Mouse (Mus musculus): Measurements from ENCODE around the gene Alox5ap. TPM values are rescaled to one million over a fixed set of nuclear protein-coding genes. Genes with fewer than 3 reads are reported as not detected.

Alox5ap gene
- total RNA-seq, 2 experiments from 2014 or later: 22.0 to 26.3 TPM

GRCm38 (mm10) chr5:149257518-149258281 lies 6.9 kb upstream of the Alox5ap start:
- DNase-seq (ENCODE audit: low spot score in 2 of 2): no peak

DNA sequence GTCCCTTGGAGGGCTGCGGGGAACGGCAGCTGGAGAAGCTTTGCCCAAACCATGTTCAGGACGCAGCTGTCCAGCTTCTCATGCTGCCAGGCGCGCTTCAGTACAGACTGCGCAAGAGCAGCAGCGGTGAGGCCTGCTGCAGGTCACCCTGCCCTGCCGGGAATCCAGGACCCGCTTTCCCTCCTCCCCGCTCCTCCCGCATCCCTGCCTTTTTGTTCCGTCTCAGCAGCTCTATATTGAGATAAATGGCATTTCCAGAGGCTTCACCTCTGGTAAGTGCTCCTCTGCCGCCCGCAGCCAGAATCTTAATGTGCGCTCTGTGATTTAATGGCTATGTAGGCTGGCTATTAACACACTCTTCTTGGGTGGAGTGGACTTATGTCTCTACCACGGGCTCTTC lies 5.5 kb upstream of the Alox5ap start:
- DNase-seq (ENCODE audit: low spot score in 2 of 2): no peak

DNA sequence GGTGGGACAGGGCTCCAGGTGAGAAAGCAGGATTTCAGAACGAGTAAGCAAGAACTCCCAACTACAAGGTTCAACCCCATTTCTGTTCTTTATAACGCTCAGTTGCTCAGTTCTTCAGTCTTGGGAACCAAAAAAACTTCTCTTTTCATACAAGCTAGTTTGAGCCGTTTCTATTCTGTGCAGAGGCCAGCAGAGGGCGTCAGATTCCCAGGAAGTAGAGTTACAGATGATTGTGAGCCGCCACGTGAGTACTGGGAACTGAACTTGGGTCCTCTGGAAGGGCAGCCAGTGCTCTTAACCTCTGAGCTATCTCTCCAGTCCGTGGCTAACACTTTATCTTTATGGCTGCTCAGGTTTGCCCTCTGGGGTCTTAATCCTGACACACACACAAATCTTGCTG lies 3.1 kb upstream of the Alox5ap start:
- DNase-seq (ENCODE audit: low spot score in 2 of 2): no peak

DNA sequence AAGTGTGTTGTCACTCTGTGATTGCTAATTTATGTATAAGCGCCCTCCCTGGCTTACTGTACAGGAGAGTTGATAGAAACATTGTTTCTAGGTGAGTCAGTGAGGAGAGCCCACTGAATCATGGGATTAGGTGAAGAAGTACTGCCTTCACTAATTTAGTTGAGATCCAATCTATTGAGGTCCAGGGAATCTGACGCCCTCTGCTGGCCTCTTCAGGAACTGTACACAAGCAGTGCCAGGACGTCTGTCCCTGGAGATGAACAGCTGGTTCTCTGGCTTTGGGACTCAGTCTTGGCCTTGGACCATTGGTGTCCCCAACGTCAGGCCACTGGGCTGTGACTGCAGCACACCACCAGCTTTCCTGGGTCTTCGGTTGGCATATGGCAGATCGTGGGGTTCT lies 2.7 kb upstream of the Alox5ap start:
- DNase-seq (ENCODE audit: low spot score in 2 of 2): peak; percentile 34 to 56

DNA sequence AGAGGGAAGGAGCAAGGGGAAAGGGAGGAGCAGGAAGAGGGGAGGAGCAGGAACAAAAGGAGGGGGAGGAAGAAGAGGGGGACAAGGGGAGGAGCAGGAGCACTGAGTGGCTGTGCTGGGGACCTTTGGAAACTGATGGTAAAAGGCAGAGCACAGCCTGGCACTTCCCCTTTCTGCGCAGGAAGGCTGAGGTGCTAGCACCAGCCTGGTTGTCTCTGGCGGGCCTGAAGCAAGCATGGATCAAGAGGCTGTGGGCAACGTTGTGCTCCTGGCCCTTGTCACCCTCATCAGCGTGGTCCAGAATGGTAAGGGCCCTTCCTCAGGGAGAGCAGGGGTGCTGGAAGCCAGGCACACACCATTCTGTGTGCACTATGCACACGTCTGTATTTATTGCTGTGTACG lies 312 bp downstream of the Alox5ap start:
- no peak for DNase-seq (ENCODE audit: low spot score in 2 of 2)

DNA sequence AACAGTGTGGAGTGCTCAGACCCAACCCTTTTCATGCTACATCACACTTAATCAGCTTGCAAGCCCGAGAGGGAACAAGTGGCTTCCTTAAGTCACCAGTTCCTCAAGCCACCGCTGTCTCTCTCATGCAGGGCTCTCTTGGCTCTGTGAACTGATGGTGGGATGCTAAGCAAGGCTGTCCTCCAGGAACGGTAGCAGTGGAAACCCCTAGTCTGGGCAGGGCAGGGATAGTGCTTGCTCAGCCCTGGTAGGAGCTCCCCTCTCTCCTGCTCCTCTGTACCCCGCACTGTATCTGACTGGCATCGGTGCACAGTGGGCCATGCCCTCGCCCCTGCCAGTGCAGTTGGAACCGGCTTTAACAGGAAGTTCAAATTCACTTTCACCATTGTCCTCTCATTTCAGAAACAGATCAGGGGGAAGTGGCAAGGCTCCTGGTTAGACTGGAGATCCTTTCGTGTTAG lies 2.2 kb downstream of the Alox5ap start:
- DNase-seq (ENCODE audit: low spot score in 2 of 2): no peak

GRCm38 (mm10) chr5:149267493-149267892 lies 2.9 kb downstream of the Alox5ap start:
- DNase-seq (ENCODE audit: low spot score in 2 of 2): no peak

DNA sequence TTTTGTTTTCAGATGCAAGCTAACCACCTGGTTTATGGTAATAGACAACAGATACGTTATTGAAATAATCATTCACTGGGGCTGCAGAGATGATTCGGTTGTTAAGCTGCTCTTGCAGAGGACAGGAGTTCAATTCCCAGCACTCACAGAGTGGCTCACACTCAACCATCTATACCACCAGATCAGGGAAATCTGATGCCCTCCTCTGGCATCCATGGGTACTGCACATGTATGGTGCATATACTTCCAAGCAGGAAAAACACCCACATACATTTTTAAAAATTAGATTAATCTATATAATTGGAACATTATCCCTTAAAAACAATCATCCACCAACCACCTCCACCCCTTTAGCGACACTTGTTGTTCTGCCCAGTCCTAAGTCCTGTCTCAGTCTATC lies 6.7 kb downstream of the Alox5ap start:
- no peak for DNase-seq (ENCODE audit: low spot score in 2 of 2)

- no peak for DNase-seq (ENCODE audit: low spot score in 2 of 2)
Observed at GRCm38 (mm10) chr5:149272535-149272934, 8.0 kb downstream of the Alox5ap start.

- no peak for DNase-seq (ENCODE audit: low spot score in 2 of 2)
Observed at GRCm38 (mm10) chr5:149274390-149275104, 10.0 kb downstream of the Alox5ap start.

DNA sequence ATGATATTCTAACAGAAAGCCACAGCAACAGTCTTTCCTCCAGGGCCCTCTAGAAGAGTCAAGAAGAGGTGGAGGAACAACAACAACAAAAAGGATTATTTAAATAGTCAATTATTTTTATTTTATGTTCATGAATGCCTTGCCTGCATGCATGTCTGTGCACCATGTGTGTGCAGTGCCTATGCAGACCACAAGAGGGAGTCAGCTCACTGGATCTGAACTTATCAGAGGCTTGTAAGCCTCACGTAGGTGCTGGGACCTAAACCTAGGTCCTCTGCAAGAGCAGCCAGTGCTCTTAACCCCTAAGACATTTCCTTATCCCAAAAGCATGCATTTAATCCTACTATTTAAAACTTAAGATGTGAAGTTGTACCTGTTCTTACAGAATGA lies 10.5 kb downstream of the Alox5ap start:
- no peak for DNase-seq (ENCODE audit: low spot score in 2 of 2)

- no peak for DNase-seq (ENCODE audit: low spot score in 2 of 2)
Observed at GRCm38 (mm10) chr5:149277529-149277928, 13.0 kb downstream of the Alox5ap start.

- peak in 1 of 2 experiments; percentile 36 for DNase-seq (ENCODE audit: low spot score in 2 of 2)
Observed at GRCm38 (mm10) chr5:149279273-149279844, 14.8 kb downstream of the Alox5ap start.

- DNase-seq (ENCODE audit: low spot score in 2 of 2): no peak
Observed at GRCm38 (mm10) chr5:149283009-149283408, 18.4 kb downstream of the Alox5ap start.

DNA sequence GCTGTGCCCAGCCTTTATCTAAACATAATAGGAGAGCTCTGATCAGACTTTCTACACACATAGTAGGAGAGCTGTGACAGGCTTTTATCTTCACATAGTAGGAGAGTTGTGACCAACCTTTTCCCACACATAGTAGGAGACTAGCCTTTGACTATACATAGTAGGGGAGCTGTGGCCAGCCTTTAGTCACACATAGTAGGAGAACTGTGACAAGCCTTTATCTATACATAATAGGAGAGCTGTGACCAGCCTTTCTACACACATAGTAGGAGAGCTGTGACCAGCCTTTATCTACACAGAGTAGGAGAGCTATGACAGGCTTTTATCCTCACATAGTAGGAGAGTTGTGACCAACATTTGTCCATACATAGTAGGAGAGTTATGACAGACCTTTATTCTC lies 19.3 kb downstream of the Alox5ap start:
- no peak for DNase-seq (ENCODE audit: low spot score in 2 of 2)

- no peak for DNase-seq (ENCODE audit: low spot score in 2 of 2)
Observed at GRCm38 (mm10) chr5:149286021-149286420, 21.5 kb downstream of the Alox5ap start.

DNA sequence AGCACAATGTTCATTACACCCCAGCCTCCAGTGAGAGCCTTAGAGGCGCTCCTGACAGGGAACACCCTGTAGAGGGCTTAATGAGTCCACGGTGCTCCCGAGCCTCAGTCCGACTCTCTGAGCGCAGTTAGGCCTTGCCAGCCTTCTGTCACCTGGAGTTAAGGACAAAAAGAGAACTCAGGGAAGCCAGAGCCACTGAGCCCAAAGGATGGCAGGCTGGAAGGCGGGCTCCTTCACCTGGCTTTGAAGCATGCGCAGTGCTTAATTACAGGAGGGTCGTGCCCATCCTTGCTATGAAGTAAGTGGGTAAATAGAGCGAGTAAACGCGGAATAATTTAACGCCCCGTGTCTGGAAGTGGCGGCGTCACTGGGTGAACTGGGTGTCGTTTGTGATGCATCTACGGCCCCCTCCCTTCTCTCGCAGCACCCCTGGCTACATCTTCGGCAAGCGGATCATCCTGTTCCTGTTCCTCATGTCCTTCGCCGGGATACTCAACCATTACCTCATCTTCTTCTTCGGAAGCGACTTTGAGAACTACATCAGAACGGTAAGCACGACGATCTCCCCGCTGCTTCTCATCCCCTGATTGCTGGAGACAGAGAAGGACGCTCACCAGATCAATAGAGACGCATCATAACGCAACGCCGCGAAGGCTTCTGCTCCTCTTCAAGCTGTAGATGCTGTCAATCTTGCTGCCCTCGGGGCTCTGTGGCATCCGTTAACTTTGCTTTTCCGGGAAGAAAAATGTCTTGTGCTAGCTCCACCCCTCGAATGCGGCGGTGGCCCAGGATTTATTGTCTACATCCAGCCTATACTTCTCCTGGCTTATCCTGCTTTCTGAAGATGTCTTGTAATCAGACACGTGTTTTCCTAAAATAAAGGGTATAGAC lies 22.8 kb downstream of the Alox5ap start:
- no peak for DNase-seq (ENCODE audit: low spot score in 2 of 2)

DNA sequence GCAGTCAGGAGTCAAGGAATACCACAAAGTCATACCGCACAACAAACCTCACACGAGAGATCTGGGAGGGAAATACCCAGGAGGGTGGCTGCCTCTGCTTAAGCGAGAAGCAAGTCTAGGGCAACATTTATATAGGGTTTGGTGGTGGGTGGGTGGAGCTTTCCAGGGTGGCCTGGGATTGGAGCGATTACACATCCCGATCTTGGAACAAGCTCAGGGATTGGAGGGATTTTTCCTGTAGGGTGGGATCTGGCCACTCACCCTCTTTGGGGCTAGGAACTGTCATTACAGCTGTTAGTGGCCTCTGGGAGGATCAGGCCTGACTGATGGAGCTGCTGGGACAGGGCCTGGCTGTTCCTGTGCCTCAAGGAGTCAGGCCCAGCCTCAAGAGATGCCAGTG lies 26.7 kb downstream of the Alox5ap start:
- DNase-seq (ENCODE audit: low spot score in 2 of 2): no peak

- DNase-seq (ENCODE audit: low spot score in 2 of 2): no peak
Observed at GRCm38 (mm10) chr5:149293071-149293470, 28.5 kb downstream of the Alox5ap start.

- no peak for DNase-seq (ENCODE audit: low spot score in 2 of 2)
Observed at GRCm38 (mm10) chr5:149296808-149297207, 32.2 kb downstream of the Alox5ap start.

DNA sequence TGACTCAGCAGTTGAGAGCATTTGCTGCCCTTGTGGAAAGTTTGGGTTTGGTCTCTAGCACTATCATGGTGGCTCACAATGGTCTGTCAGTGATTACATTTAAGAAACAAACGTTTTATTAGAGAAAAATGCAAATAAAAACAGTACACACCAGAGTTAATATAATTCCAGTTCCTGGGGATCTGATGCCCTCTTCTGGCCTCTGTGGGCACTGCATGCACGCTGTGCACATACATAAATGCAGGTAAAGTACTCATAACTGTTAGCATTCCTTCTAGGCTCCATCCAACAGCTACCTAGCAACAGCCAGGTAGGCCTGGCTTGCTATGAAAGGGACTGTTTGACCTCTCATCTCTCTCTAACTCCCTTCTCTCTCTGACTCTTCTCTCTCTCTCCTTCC lies 32.9 kb downstream of the Alox5ap start:
- no peak for DNase-seq (ENCODE audit: low spot score in 2 of 2)
